Mouse (Mus musculus) brain, embryonic 14.5 days (tissue): ENCODE data around the gene Wdr25. TPM values are rescaled to one million over a fixed set of nuclear protein-coding genes. Genes with fewer than 3 reads are reported as not detected.

ENCODE experiments used
- DNase-seq: peaks from one replicate; pipeline ENCODE4 v3.0.0-alpha.2; 2011; ENCODE audit warnings: low read depth
- CTCF ChIP-seq: fragments of 200-500 bp; IDR thresholded peaks from 2 replicates; pipeline ENCODE4 v1.5.1; 2012; ENCODE audit warnings: inconsistent platforms, mild to moderate bottlenecking, moderate library complexity, borderline replicate concordance; ENCODE audit not compliant: insufficient read depth, insufficient read length; ENCODE audit errors: extremely low read depth
- POLR2A ChIP-seq: fragments of 200-500 bp; IDR thresholded peaks from 2 replicates; pipeline ENCODE4 v1.6.1; 2012; ENCODE audit warnings: mild to moderate bottlenecking, inconsistent platforms, borderline replicate concordance; ENCODE audit not compliant: poor library complexity, insufficient read depth, insufficient read length, severe bottlenecking; ENCODE audit errors: extremely low read depth
- polyA plus RNA-seq: library from polyadenylated mRNA; depleted of rRNA; stranded (reverse); fragments of >200 nt; gene quantifications from 2 replicates; pipeline ENCODE4 v1.2.3, GENCODE M21; 2012

The Wdr25 gene
- polyA plus RNA-seq, 1 experiment: 11.0 TPM

- no peak for TF ChIP-seq POLR2A
- no peak for TF ChIP-seq CTCF
- DNase-seq: no peak
Measured at GRCm38 (mm10) chr12:108918753-108919152, 25.3 kb downstream of the Wdr25 start.

DNA sequence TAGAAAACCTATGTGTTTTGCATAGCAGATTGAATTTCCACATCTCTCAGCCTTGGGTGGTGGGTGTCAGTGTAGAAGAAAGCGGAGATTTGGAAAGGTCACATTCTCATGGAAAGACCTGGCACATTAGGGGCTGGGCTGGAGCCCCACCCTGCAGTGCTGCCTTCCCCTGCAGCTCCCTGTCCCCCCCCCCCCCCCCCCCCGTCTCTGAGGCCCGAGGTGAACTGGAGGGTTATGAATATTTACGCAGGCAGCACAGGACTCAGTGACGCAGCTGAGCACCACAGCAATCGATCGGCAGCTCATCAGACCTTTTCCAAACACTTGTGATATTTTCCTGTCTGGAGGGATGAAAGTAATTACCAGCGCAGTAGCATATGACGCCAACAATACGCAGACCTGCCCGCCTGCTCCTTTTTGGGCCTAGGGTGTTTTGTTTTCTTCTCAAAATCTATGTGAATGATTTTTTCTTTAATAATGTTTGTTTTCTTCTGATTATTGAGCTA, 33.2 kb downstream of the Wdr25 start:
- peak; percentile 56 for DNase-seq

DNA sequence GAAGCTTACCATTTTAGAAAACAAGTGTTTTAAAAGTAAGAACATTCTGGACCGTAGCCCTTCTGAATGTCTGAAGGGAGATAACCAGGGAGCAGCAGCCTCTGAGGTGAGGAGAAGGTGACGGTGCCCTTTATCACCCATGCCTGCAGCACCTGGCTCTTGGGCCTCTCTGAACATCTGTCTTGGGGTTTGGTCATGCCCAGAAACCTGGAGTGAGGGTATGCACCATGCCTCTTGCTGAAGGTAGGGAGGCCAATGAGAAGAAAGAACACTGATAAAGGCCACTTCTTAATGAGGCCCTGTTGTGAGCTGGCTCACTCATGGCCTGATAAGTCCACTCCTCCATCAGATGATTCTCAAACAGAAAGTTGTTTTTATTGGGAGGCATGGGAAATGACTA, 34.8 kb downstream of the Wdr25 start:
- TF ChIP-seq POLR2A: no peak
- TF ChIP-seq CTCF: no peak
- no peak for DNase-seq

More for the DNA sequence above, 33.2 kb downstream of the Wdr25 start:
- TF ChIP-seq CTCF (no peak), POLR2A (no peak)

DNA sequence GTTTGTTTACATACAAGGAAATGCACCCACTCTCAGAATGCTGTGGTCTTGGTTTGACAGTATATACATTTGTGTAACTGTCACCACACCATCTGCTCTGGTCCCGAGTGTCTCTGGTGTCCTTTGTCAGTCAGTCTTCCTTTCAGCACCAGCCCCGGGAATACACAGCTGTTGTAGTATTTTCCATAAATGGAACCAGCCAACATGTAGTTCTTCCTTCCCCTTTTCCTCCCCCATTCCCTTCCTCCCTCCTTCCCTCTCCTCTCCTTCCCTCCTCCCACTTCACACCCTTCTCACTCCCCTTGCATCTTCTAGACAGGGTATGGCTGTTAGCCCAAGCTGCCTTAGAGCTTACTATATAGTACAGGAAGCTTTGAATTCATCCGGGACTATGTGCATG, 36.0 kb downstream of the Wdr25 start:
- TF ChIP-seq CTCF (no peak), POLR2A (no peak)
- DNase-seq: peak; percentile 72

DNA sequence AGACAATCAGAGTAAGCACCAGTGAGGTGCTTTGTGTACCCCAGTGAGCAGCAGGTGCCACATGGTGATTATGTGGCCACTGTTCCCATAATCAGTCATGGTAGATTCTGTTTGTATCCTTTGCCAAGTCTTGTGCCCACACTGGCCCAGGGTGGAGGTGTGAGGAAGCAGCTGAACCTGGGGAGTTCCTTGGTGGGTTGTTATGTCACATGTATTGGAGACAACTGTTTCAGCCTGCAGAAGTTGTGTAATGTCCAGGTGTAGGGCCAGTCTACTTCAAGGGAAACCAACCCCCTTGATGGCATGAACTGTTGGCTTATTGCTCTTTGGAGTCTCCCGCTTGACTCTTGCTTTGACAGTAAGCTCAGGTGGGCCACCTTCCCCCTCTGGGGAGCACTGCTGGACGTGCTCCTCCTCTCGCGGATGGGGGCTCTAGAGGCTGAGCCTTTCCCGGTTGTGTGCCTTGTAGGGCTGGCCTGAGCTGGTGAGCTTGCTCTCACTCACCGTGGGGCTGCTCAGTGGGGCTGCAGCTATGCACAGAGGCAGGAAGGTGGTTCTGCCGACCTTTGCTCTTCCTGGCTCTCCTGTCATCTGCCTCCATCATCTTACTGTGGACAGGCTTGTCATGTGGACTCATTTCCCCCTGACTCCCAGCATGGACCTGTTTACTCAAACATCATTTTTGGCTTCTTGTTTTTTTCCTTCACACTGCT, 38.1 kb downstream of the Wdr25 start:
- no peak for DNase-seq
- TF ChIP-seq CTCF (no peak), POLR2A (no peak)

DNA sequence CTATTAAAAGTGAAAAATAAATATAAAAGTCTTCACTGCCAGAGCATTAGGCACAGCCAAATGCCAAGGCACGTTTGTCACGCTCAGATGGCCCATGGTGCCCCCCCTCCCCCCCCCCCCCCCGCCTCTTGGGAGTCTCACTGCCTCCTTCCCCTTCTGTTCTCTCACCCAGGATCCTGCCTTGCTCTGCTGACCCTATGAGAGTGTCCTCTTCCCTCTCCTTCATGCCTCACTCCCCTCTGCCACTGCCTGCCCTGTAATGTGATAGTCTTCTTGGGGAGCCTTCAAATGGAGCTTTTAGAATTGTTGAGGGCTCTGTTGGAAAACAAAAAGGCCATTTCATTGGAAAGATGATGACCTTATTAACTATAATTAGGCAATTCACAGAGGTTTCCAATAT, 38.7 kb downstream of the Wdr25 start:
- no peak for DNase-seq

DNA sequence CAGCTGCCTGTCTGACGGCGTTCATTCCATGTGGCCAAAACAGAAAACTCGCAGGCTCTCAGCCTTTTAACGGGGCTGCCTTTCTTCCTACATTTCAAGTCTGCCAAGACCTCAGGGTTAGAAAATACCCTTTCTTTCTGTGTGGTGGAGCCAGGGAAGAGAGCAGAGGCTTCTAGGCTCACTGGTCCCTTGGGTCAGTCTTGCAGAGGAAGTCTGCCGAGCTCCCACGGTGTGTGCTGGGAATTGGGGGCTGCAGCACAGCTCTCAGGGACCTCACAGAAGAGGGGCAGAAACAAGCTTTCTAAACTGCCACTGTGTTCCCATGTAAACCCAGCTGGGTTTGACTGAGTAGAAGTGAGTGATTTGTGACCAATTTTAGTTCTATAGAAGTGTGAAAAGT, 40.8 kb downstream of the Wdr25 start:
- TF ChIP-seq CTCF (no peak), POLR2A (no peak)
- no peak for DNase-seq

More for the DNA sequence above, 38.7 kb downstream of the Wdr25 start:
- TF ChIP-seq CTCF (no peak), POLR2A (no peak)

DNA sequence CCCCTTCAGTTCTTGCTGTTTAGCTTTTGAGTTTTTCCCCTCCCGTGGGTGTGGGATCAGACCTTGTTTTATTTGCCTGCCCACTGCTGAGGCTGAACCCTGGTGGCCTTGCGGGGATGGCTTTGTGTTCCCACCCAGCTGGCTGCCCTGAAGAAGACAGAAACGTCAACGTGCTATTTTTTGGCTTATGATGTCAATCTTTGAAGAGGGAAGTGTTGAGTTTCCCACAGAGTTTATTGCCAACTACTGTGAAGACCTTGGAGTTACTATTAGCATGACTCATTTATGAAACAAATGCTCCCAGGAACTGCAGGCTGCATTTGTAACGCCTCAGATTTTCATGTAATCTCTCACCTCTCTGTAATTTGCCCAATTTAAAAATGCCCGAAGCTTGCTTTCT, 43.4 kb downstream of the Wdr25 start:
- TF ChIP-seq POLR2A (no peak), CTCF (no peak)
- no peak for DNase-seq

- no peak for DNase-seq
- TF ChIP-seq CTCF (no peak), POLR2A (no peak)
Measured at GRCm38 (mm10) chr12:108937506-108937905, 44.1 kb downstream of the Wdr25 start.

GRCm38 (mm10) chr12:108938844-108939243, 45.4 kb downstream of the Wdr25 start:
- DNase-seq: no peak
- TF ChIP-seq CTCF (no peak), POLR2A (no peak)

- TF ChIP-seq CTCF (no peak), POLR2A (no peak)
- peak; percentile 52 for DNase-seq
Measured at GRCm38 (mm10) chr12:108939317-108939716, 45.9 kb downstream of the Wdr25 start.

- no peak for DNase-seq
- no peak for TF ChIP-seq CTCF
- TF ChIP-seq POLR2A: no peak
Measured at GRCm38 (mm10) chr12:108940255-108940654, 46.8 kb downstream of the Wdr25 start.

DNA sequence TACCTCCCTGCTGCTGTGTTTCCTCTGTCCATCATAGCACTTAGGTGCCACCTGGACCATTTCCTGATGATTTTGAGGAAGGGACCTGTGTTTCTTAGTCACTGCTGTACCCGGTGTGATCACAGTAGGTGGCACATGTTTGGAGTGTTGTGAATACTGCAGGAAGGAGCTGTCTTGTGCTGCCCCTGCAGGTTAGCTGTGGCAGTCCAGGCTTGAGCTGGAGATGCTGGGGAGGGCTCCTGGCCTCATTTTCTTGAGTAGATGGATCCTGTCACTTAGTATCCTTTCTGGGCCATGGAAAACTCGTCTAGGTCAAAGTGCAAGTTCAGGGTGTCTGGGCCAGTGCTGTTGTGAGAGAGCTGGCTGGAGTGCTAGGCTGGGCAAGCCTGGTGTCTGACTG, 47.9 kb downstream of the Wdr25 start:
- DNase-seq: no peak
- TF ChIP-seq POLR2A (no peak), CTCF (peak; percentile 11; the same call in 1 of the 2 replicates)

DNA sequence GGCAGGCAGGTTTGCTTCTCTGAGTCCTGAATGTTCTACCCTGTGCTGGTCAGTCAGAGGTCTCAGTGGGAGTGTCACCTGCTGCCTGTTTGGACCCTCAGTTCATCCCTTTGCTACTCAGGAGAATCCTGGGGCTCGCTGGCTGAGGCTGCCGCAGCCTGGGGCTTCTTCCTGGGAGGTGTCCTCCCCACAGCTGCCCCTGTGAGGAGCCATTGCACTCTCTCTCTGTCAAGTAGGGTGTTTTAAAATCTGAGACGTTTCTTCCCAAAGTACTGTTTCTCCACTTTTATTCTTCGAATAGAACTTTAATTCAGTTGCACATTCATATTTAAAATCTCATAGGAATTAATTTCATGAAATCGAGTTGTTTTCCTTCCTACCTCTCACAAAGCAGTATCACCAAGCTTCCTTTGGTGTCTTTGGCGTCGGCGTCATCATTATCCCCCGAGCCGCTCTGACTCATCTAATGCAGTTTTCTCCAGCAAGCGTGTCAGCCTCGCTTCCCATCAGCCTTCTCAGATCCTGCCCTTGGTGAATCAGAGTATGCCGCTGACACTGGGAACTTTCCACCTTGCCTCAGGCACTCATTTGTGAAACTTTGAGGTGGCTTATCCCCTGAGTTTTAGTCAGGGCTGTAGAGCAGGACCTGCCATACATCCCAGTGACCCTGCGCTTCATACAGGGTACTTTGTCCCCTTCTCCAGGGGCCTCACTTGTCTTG, 48.9 kb downstream of the Wdr25 start:
- TF ChIP-seq CTCF (no peak), POLR2A (no peak)
- no peak for DNase-seq

DNA sequence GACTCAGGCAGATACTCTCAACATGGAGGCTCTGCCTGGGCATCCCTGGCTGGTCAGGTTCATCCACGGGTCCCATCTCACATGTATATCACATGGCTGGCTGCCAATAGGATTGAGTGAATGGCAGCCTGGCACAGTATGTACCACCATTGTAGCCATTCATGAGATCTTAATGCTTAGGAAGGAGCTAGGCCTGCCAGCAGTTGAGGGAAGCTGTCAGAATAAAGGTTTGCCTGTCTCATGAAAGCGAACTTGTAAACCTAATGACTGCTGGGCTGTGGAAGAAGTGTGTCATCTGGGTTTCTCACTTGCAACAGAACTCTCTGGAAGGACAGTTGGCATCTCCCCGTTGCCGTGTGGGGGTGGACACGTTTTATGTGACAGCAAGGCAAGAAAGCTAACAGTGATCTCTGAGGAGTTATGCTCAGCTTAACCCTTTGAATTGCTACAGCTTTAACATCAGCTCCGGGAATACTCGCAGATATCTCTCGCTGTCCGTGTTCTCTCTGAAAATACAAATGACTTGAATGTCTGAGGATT, 59.6 kb downstream of the Wdr25 start:
- peak; percentile 78 for DNase-seq
- no peak for TF ChIP-seq CTCF
- no peak for TF ChIP-seq POLR2A
